Mouse (Mus musculus): ENCODE measurements around the gene Kcnc3. TPM values are rescaled to one million over a fixed set of nuclear protein-coding genes. Genes with fewer than 3 reads are reported as not detected.

The Kcnc3 gene
- polyA plus RNA-seq, 1 experiment from 2014 or later: 0.23 TPM

- WGBS (ENCODE audit: insufficient replicate concordance): 76% methylated on average over 9 of the region's 9 CpGs
- no peak overlapping the region for H3K4me2 ChIP-seq
- no peaks in the 10 kb centered on the region for H3K4me1 ChIP-seq (ENCODE audit: control insufficient read depth, insufficient read depth, low read length)
- H3K27ac ChIP-seq (ENCODE audit: low read depth, low read length): no peak overlapping the region
- H3K4me3 ChIP-seq (ENCODE audit: low read depth, low read length): no peak overlapping the region
- H3K9me3 ChIP-seq (replicated peaks; ENCODE audit: control insufficient read depth, low read length): no peaks in the 10 kb centered on the region
- H3K36me3 ChIP-seq (ENCODE audit: control insufficient read depth, insufficient read depth, low read length): no peaks in the 10 kb centered on the region
- H3K27me3 ChIP-seq (ENCODE audit: control insufficient read depth, insufficient read depth, low read length): peaks cover 67% of the 10 kb centered on the region
- ATAC-seq (replicated peaks; ENCODE audit: insufficient number of reproducible peaks, low FRiP score, low TSS enrichment): no peak
- H3K9ac ChIP-seq (ENCODE audit: low read depth, low read length): no peak overlapping the region
Measured at GRCm38 (mm10) chr7:44636684-44637083, 46.2 kb downstream of the Kcnc3 start.

GRCm38 (mm10) chr7:44638663-44639062, 48.2 kb downstream of the Kcnc3 start:
- Histone ChIP-seq H3K4me1 (ENCODE audit: control insufficient read depth, insufficient read depth, low read length) (no peaks in the 10 kb centered on the region), H3K36me3 (ENCODE audit: control insufficient read depth, insufficient read depth, low read length) (no peaks in the 10 kb centered on the region), H3K9me3 (replicated peaks; ENCODE audit: control insufficient read depth, low read length) (no peaks in the 10 kb centered on the region), H3K27ac (ENCODE audit: low read depth, low read length) (no peak overlapping the region), H3K27me3 (ENCODE audit: control insufficient read depth, insufficient read depth, low read length) (peaks cover 68% of the 10 kb centered on the region), H3K4me3 (ENCODE audit: low read depth, low read length) (no peak overlapping the region), H3K4me2 (peak overlapping the region; percentile 37; the same call in 1 of the 2 replicates), H3K9ac (ENCODE audit: low read depth, low read length) (no peak overlapping the region)
- WGBS (ENCODE audit: insufficient replicate concordance): 3% methylated on average over 16 of the region's 16 CpGs
- ATAC-seq (replicated peaks; ENCODE audit: insufficient number of reproducible peaks, low FRiP score, low TSS enrichment): 0 out of 2 replicates have a peak, but pooled peaks have one; percentile 47

- H3K4me1 ChIP-seq (ENCODE audit: control insufficient read depth, insufficient read depth, low read length): no peaks in the 10 kb centered on the region
- H3K4me2 ChIP-seq: no peak overlapping the region
- H3K27me3 ChIP-seq (ENCODE audit: control insufficient read depth, insufficient read depth, low read length): peaks cover 77% of the 10 kb centered on the region
- H3K27ac ChIP-seq (ENCODE audit: low read depth, low read length): no peak overlapping the region
- no peak overlapping the region for H3K9ac ChIP-seq (ENCODE audit: low read depth, low read length)
- H3K4me3 ChIP-seq (ENCODE audit: low read depth, low read length): no peak overlapping the region
- no peak for ATAC-seq (replicated peaks; ENCODE audit: insufficient number of reproducible peaks, low FRiP score, low TSS enrichment)
- no peaks in the 10 kb centered on the region for H3K9me3 ChIP-seq (replicated peaks; ENCODE audit: control insufficient read depth, low read length)
- 17% methylated on average over 25 of the region's 25 CpGs for WGBS (ENCODE audit: insufficient replicate concordance)
- H3K36me3 ChIP-seq (ENCODE audit: control insufficient read depth, insufficient read depth, low read length): no peaks in the 10 kb centered on the region
Measured at GRCm38 (mm10) chr7:44640843-44641605, 50.6 kb downstream of the Kcnc3 start.

- ATAC-seq (replicated peaks; ENCODE audit: insufficient number of reproducible peaks, low FRiP score, low TSS enrichment): no peak
- peaks cover 77% of the 10 kb centered on the region for H3K27me3 ChIP-seq (ENCODE audit: control insufficient read depth, insufficient read depth, low read length)
- 23% methylated on average over 8 of the region's 8 CpGs for WGBS (ENCODE audit: insufficient replicate concordance)
- no peak overlapping the region for H3K27ac ChIP-seq (ENCODE audit: low read depth, low read length)
- H3K4me1 ChIP-seq (ENCODE audit: control insufficient read depth, insufficient read depth, low read length): no peaks in the 10 kb centered on the region
- H3K9me3 ChIP-seq (replicated peaks; ENCODE audit: control insufficient read depth, low read length): no peaks in the 10 kb centered on the region
- H3K4me3 ChIP-seq (ENCODE audit: low read depth, low read length): no peak overlapping the region
- no peak overlapping the region for H3K4me2 ChIP-seq
- H3K9ac ChIP-seq (ENCODE audit: low read depth, low read length): no peak overlapping the region
- H3K36me3 ChIP-seq (ENCODE audit: control insufficient read depth, insufficient read depth, low read length): no peaks in the 10 kb centered on the region
Measured at GRCm38 (mm10) chr7:44641887-44642286, 51.4 kb downstream of the Kcnc3 start.

- no peaks in the 10 kb centered on the region for H3K9me3 ChIP-seq (replicated peaks; ENCODE audit: control insufficient read depth, low read length)
- no peak for ATAC-seq (replicated peaks; ENCODE audit: insufficient number of reproducible peaks, low FRiP score, low TSS enrichment)
- WGBS (ENCODE audit: insufficient replicate concordance): 68% methylated on average over 5 of the region's 5 CpGs
- no peaks in the 10 kb centered on the region for H3K4me1 ChIP-seq (ENCODE audit: control insufficient read depth, insufficient read depth, low read length)
- H3K27ac ChIP-seq (ENCODE audit: low read depth, low read length): no peak overlapping the region
- H3K4me2 ChIP-seq: no peak overlapping the region
- H3K27me3 ChIP-seq (ENCODE audit: control insufficient read depth, insufficient read depth, low read length): peaks cover 51% of the 10 kb centered on the region
- H3K9ac ChIP-seq (ENCODE audit: low read depth, low read length): no peak overlapping the region
- no peak overlapping the region for H3K4me3 ChIP-seq (ENCODE audit: low read depth, low read length)
- no peaks in the 10 kb centered on the region for H3K36me3 ChIP-seq (ENCODE audit: control insufficient read depth, insufficient read depth, low read length)
Measured at GRCm38 (mm10) chr7:44645256-44645655, 54.8 kb downstream of the Kcnc3 start.

GRCm38 (mm10) chr7:44645951-44646350, 55.5 kb downstream of the Kcnc3 start:
- H3K4me3 ChIP-seq (ENCODE audit: low read depth, low read length): no peak overlapping the region
- no peaks in the 10 kb centered on the region for H3K9me3 ChIP-seq (replicated peaks; ENCODE audit: control insufficient read depth, low read length)
- WGBS (ENCODE audit: insufficient replicate concordance): 33% methylated on average over 15 of the region's 15 CpGs
- H3K4me1 ChIP-seq (ENCODE audit: control insufficient read depth, insufficient read depth, low read length): no peaks in the 10 kb centered on the region
- H3K27ac ChIP-seq (ENCODE audit: low read depth, low read length): no peak overlapping the region
- no peak overlapping the region for H3K9ac ChIP-seq (ENCODE audit: low read depth, low read length)
- peaks cover 45% of the 10 kb centered on the region for H3K27me3 ChIP-seq (ENCODE audit: control insufficient read depth, insufficient read depth, low read length)
- no peaks in the 10 kb centered on the region for H3K36me3 ChIP-seq (ENCODE audit: control insufficient read depth, insufficient read depth, low read length)
- no peak for ATAC-seq (replicated peaks; ENCODE audit: insufficient number of reproducible peaks, low FRiP score, low TSS enrichment)
- H3K4me2 ChIP-seq: no peak overlapping the region

- no peak overlapping the region for H3K9ac ChIP-seq (ENCODE audit: low read depth, low read length)
- peaks cover 32% of the 10 kb centered on the region for H3K27me3 ChIP-seq (ENCODE audit: control insufficient read depth, insufficient read depth, low read length)
- ATAC-seq (replicated peaks; ENCODE audit: insufficient number of reproducible peaks, low FRiP score, low TSS enrichment): no peak
- H3K4me1 ChIP-seq (ENCODE audit: control insufficient read depth, insufficient read depth, low read length): no peaks in the 10 kb centered on the region
- no peak overlapping the region for H3K4me3 ChIP-seq (ENCODE audit: low read depth, low read length)
- no peak overlapping the region for H3K27ac ChIP-seq (ENCODE audit: low read depth, low read length)
- 50% methylated on average over 7 of the region's 7 CpGs for WGBS (ENCODE audit: insufficient replicate concordance)
- H3K36me3 ChIP-seq (ENCODE audit: control insufficient read depth, insufficient read depth, low read length): no peaks in the 10 kb centered on the region
- H3K4me2 ChIP-seq: no peak overlapping the region
- H3K9me3 ChIP-seq (replicated peaks; ENCODE audit: control insufficient read depth, low read length): no peaks in the 10 kb centered on the region
Measured at GRCm38 (mm10) chr7:44647042-44647724, 56.7 kb downstream of the Kcnc3 start.

GRCm38 (mm10) chr7:44647729-44648128, 57.3 kb downstream of the Kcnc3 start:
- Histone ChIP-seq H3K9ac (ENCODE audit: low read depth, low read length) (no peak overlapping the region), H3K4me2 (no peak overlapping the region), H3K27me3 (ENCODE audit: control insufficient read depth, insufficient read depth, low read length) (peaks cover 31% of the 10 kb centered on the region), H3K4me1 (ENCODE audit: control insufficient read depth, insufficient read depth, low read length) (no peaks in the 10 kb centered on the region), H3K9me3 (replicated peaks; ENCODE audit: control insufficient read depth, low read length) (no peaks in the 10 kb centered on the region), H3K36me3 (ENCODE audit: control insufficient read depth, insufficient read depth, low read length) (no peaks in the 10 kb centered on the region), H3K27ac (ENCODE audit: low read depth, low read length) (no peak overlapping the region), H3K4me3 (ENCODE audit: low read depth, low read length) (no peak overlapping the region)
- WGBS (ENCODE audit: insufficient replicate concordance): 47% methylated on average over 10 of the region's 10 CpGs
- ATAC-seq (replicated peaks; ENCODE audit: insufficient number of reproducible peaks, low FRiP score, low TSS enrichment): no peak
